Mouse (Mus musculus) midbrain, embryonic 16.5 days (tissue): ENCODE data around the gene Pnp. TPM values are rescaled to one million over a fixed set of nuclear protein-coding genes. Genes with fewer than 3 reads are reported as not detected.
"Not testable (repeated sequence)": the region's sequence is repeated elsewhere in the genome, so short reads cannot be mapped to it uniquely, and the experiment has no call there.

Source experiments
- ATAC-seq: fragments of 200-750 bp; cut with Nextera tagmentation; 2 replicates; pipeline ENCODE4 v1.8.0; 2017; ENCODE audit warnings: moderate TSS enrichment
- H3K27ac ChIP-seq: fragments of 300-500 bp; sonication (generic); 2 replicates; pipeline ENCODE4 v1.5.1; 2014; ENCODE audit warnings: mild to moderate bottlenecking, low read length, mixed read lengths
- H3K27me3 ChIP-seq: fragments of 300-500 bp; sonication (generic); 2 replicates; pipeline ENCODE4 v1.6.1; 2014; ENCODE audit warnings: low read depth, low read length, mixed read lengths; ENCODE audit not compliant: control insufficient read depth, insufficient read depth
- H3K36me3 ChIP-seq: fragments of 300-500 bp; sonication (generic); 2 replicates; pipeline ENCODE4 v1.6.1; 2014; ENCODE audit warnings: mild to moderate bottlenecking, low read length, moderate library complexity, mixed read lengths; ENCODE audit not compliant: control insufficient read depth, insufficient read depth
- H3K4me1 ChIP-seq: fragments of 300-500 bp; sonication (generic); 2 replicates; pipeline ENCODE4 v1.6.1; 2014; ENCODE audit warnings: mild to moderate bottlenecking, low read length, mixed read lengths; ENCODE audit not compliant: control insufficient read depth, insufficient read depth
- H3K4me2 ChIP-seq: fragments of 300-500 bp; sonication (generic); 2 replicates; pipeline ENCODE4 v1.6.1; 2014; ENCODE audit warnings: mild to moderate bottlenecking, low read length, mixed read lengths
- H3K4me3 ChIP-seq: fragments of 300-500 bp; sonication (generic); 2 replicates; pipeline ENCODE4 v1.5.1; 2014; ENCODE audit warnings: low read depth, mild to moderate bottlenecking, low read length, moderate library complexity, mixed read lengths
- H3K9ac ChIP-seq: fragments of 300-500 bp; sonication (generic); 2 replicates; pipeline ENCODE4 v1.6.1; 2014; ENCODE audit warnings: low read depth, low read length, mixed read lengths
- H3K9me3 ChIP-seq: fragments of 300-500 bp; sonication (generic); replicated peaks from 2 replicates; pipeline ENCODE4 v1.6.1; 2014; ENCODE audit warnings: mild to moderate bottlenecking, low read length, mixed read lengths; ENCODE audit not compliant: control insufficient read depth, poor library complexity, severe bottlenecking
- WGBS: fragments of 180-500 bp; shearing (Covaris S2); extraction: QIAGEN DNeasy Blood & Tissue Kit; methylation state at CpG from one replicate; pipeline ENCODE4 v1.1.7; 2014; 5-methylcytosine and 5-hydroxymethylcytosine counted together
- polyA plus RNA-seq: library from polyadenylated mRNA; unstranded; fragments of >200 nt; fragmentation: Nextera tagmentation; extraction: Ambion mirVana; gene quantifications from 2 replicates; pipeline ENCODE4 v1.2.1, GENCODE M21; 2015

Gene Pnp
- polyA plus RNA-seq, 1 experiment from 2014 or later: 20.8 TPM

DNA sequence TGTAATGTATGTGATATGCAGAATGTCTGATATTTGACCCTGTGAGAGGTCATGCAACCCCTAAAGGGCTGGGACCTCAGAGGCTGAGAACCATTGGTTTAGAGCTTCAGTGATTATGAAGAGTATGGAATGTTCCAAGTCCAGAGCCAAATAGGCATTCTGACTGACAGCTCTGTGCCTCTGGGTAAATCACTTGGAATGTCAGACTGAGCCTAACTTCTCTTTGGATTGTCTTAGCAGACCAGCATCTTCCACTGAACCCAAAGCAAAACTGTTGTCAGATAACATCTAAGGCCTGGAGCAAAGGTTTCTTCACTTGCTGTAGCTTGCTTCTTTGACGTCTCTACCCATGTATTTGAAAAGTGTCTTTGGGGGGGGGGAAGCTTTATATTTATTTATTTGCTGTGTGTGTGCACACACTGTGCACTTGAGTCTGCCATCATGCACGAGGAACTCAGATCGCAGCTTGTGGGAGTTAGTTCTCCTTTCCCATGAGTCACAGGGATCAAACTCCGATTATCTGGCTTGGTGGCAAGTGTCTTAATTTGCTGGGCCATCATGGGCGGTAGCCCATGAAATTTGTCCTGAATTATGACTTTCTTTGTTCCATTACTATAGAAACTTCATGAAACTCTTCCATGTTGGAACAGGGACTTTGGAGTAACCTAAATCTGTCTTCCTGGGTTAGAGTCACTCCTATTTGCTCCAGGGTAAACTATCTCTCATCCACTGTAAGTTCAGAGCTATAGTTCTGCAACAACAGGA lies 37.5 kb downstream of the Pnp start:
- Histone ChIP-seq H3K4me1 (peaks cover 7% of the 10 kb centered on the region; the same call in 1 of the 2 replicates), H3K9me3 (no peaks in the 10 kb centered on the region), H3K9ac (no peak overlapping the region), H3K27ac (no peak overlapping the region), H3K36me3 (no peaks in the 10 kb centered on the region), H3K27me3 (no peaks in the 10 kb centered on the region), H3K4me3 (no peak overlapping the region), H3K4me2 (no peak overlapping the region)
- no peak for ATAC-seq
- 65% methylated on average over 5 of the region's 5 CpGs for WGBS

DNA sequence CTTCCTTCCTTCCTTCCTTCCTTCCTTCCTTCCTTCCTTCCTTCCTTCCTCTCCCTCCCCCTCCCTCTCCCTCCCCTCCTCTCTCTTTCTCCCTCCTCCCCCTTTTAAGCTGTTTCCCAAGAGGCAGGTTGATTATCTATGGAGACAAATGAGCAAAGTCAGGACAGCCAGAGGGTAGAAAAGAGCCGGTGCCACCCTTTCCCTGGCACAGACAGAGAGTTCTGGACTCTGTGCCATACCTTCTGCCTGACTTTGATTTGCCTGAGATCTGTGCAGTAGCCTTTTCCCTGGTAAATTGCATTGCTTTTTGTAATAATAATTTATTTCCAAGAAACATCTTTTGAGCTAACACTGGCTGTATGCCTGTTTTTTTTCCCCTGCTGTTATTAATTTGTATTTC lies 38.2 kb downstream of the Pnp start:
- no peaks in the 10 kb centered on the region for H3K9me3 ChIP-seq
- H3K4me1 ChIP-seq: peaks cover 7% of the 10 kb centered on the region; the same call in 1 of the 2 replicates
- no peak overlapping the region for H3K9ac ChIP-seq
- H3K36me3 ChIP-seq: no peaks in the 10 kb centered on the region
- no peak overlapping the region for H3K4me3 ChIP-seq
- H3K4me2 ChIP-seq: no peak overlapping the region
- no peaks in the 10 kb centered on the region for H3K27me3 ChIP-seq
- H3K27ac ChIP-seq: no peak overlapping the region
- ATAC-seq: 0 out of 2 replicates have a peak, but pooled peaks have one; percentile 48
- 7% methylated on average over 1 of the region's 1 CpGs for WGBS

DNA sequence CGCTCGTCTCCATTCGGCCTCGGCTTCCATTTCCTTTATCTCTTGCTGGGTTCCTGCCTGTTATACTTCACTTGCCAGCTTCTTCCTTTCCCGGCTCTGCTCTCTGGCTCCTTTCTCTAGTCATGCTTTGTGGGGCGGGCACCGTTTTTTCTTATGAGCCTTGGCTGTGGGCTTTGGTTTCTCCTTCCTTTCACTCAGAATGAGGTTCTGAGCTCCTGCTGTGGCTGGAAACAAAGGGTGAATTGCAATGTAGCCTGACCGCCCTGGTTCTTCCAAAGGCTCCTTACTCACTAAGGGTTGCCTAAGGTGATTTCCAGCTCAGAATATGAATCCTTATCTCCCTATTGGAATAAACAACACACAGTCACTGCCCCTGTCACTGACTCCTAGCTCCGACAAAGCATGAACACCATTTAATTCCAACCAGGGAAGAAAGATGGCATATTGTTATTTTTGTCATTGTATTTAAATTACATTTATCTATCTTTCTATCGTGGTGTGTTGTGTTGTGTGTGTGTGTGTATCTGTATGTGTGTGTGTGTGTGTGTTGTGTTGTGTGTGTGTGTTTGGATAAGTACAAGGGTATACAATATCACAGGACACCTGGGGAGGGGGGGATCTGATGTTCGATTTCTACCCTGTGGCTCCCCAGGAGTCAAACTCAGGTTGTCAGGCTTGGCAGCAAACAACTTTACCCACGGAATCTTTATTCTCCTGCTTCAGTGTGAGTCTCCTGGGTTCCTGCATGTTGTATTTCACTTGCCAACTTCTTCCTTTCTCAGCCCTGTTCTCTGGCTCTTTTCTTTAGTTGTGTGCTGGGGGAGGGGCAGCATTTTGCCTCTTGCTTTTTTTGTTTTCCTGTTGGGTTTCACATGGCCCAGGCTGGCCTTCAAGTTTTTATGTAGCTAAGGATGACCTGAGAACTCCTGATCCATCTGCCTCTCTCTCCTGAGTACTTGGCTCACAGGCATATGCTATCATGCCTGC lies 39.0 kb downstream of the Pnp start:
- 8% methylated on average over 12 of the region's 12 CpGs for WGBS
- no peak overlapping the region for H3K9ac ChIP-seq
- H3K27me3 ChIP-seq: no peaks in the 10 kb centered on the region
- H3K4me1 ChIP-seq: peaks cover 7% of the 10 kb centered on the region; the same call in 1 of the 2 replicates
- ATAC-seq: peak; percentile 73; the same call in 1 of the 2 replicates
- H3K4me2 ChIP-seq: peak overlapping the region; percentile 18; the same call in 1 of the 2 replicates
- H3K9me3 ChIP-seq: no peaks in the 10 kb centered on the region
- 0 out of 2 replicates have a peak overlapping the region, but pooled peaks have one; percentile 13 for H3K27ac ChIP-seq
- H3K4me3 ChIP-seq: no peak overlapping the region
- H3K36me3 ChIP-seq: no peaks in the 10 kb centered on the region

DNA sequence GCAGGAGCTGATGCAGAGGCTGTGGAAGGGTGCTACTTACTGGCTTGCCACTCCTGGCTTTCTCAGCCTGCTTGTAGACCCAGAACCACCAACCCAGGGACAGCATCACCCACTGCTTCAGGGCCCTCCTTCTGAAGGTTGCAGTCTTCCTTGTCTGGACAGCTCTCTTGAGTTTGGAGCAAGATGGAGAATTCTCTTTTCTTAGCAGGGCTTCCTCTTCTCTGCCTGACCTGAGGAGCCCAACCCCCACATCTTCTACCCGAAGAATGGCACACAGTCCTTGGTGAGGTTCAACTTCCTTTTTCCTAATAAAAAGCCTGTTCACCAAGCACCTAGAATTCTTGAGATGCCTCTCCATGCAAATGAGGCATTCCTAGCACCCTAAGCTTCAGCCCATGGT lies 39.9 kb downstream of the Pnp start:
- 86% methylated on average over 1 of the region's 1 CpGs for WGBS
- no peak for ATAC-seq
- peaks cover 7% of the 10 kb centered on the region; the same call in 1 of the 2 replicates for H3K4me1 ChIP-seq
- no peaks in the 10 kb centered on the region for H3K36me3 ChIP-seq
- H3K9ac ChIP-seq: no peak overlapping the region
- no peak overlapping the region for H3K4me3 ChIP-seq
- no peaks in the 10 kb centered on the region for H3K27me3 ChIP-seq
- H3K4me2 ChIP-seq: no peak overlapping the region
- no peaks in the 10 kb centered on the region for H3K9me3 ChIP-seq
- H3K27ac ChIP-seq: no peak overlapping the region

DNA sequence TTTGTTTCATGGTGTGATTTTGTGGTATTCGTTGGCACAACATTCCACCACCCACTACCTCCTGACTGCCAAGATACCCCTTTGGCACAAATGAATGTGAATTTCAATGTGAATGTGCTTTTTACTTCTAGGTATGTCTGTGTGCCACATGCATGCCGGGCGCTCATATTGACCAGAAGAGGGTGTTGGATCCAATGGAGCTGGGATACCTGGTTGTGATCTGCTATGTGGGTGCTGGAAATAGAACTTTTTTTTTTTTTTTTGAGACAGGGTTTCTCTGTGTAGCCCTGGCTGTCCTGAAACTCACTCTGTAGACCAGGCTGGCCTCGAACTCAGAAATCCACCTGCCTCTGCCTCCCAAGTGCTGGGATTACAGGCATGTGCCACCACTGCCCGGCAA lies 42.2 kb downstream of the Pnp start:
- not testable (repeated sequence) for H3K4me3 ChIP-seq, H3K27ac ChIP-seq, H3K9me3 ChIP-seq, H3K9ac ChIP-seq, ATAC-seq, H3K36me3 ChIP-seq, H3K4me2 ChIP-seq, H3K4me1 ChIP-seq, H3K27me3 ChIP-seq
- 94% methylated on average over 5 of the region's 5 CpGs for WGBS

DNA sequence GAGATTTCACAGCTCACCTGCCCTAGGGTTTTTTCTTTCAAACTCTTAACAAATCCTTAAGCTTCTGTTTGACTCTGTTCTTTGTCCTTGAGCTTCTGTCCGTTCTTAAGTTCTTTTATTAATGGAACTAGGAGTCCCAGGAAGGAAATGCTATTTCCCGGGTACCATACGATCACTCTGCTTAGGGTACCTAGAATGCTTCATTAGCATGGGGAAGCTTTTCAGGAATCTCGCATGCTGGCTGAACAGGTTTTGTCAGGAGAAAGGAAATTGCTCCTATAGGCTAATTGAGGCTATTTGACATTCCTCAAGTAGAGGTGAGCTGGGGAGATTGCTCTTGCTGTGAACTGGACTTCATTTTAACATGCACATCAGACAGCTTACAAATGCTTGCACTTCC lies 42.8 kb downstream of the Pnp start:
- Histone ChIP-seq H3K27ac (no peak overlapping the region), H3K4me1 (peaks cover 9% of the 10 kb centered on the region; the same call in 1 of the 2 replicates), H3K36me3 (no peaks in the 10 kb centered on the region), H3K9ac (no peak overlapping the region), H3K4me2 (no peak overlapping the region), H3K4me3 (no peak overlapping the region), H3K27me3 (no peaks in the 10 kb centered on the region), H3K9me3 (no peaks in the 10 kb centered on the region)
- no peak for ATAC-seq
- 33% methylated on average over 4 of the region's 4 CpGs for WGBS

DNA sequence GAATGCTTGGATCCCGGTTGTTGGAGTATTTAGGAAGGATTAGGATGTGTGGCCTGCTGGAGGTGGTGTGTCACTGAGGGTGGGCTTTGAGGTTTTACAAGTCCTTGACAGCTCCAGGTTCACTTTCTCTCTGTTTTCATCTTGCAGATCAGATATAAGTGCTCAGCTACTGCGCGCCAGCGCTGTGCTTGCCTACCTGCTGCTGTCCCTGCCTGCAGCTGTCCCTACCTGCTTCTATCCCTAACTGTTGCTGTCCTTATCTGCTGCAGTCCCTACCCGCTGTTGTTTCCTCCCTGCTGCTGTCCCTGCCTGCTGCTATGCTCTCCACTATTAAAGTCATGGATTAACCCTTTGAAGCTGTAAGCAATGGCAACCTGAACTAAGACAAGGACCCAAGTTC lies 44.1 kb downstream of the Pnp start:
- no peak for ATAC-seq
- Histone ChIP-seq H3K4me2 (no peak overlapping the region), H3K4me1 (peaks cover 2% of the 10 kb centered on the region; the same call in 1 of the 2 replicates), H3K27me3 (no peaks in the 10 kb centered on the region), H3K27ac (no peak overlapping the region), H3K9me3 (no peaks in the 10 kb centered on the region), H3K36me3 (no peaks in the 10 kb centered on the region), H3K4me3 (no peak overlapping the region), H3K9ac (no peak overlapping the region)
- WGBS: 44% methylated on average over 5 of the region's 5 CpGs

DNA sequence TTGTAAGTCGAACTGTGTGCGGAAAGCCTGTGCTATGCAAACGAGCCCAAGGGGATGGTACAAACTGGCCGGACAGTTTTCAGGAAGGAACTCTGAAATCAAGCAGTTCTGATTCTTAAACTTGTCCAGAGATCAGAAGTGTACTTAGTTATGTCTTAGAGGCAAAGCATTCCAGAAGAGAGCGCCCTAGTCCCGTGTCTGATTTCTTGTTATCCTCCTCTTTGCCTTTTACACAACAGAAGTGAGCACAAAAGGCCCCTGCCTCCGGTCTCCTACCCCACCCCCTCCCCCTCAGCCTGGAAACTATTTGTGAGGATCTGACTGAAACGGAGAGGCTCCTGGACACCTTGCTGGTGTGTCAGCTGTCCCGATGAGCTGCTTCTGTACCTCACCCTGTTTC lies 45.8 kb downstream of the Pnp start:
- Histone ChIP-seq H3K4me1 (peaks cover 2% of the 10 kb centered on the region; the same call in 1 of the 2 replicates), H3K36me3 (no peaks in the 10 kb centered on the region), H3K9me3 (no peaks in the 10 kb centered on the region), H3K4me2 (no peak overlapping the region), H3K27me3 (no peaks in the 10 kb centered on the region), H3K27ac (no peak overlapping the region), H3K4me3 (no peak overlapping the region), H3K9ac (no peak overlapping the region)
- no peak for ATAC-seq
- WGBS: 6% methylated on average over 9 of the region's 9 CpGs
